Mouse (Mus musculus) urinary bladder, adult 18-20 months (tissue): ENCODE results near the gene Cox19.

Experiments
- DNase-seq, 2 experiments: peaks; one replicate each; pipeline ENCODE4 v3.0.0; 2022; ENCODE audit warnings: low spot score in 2 of 2, mixed read lengths in 2 of 2

The Cox19 gene

GRCm38 (mm10) chr5:139381586-139382513, 30.6 kb upstream of the Cox19 start:
- no peak for DNase-seq

DNA sequence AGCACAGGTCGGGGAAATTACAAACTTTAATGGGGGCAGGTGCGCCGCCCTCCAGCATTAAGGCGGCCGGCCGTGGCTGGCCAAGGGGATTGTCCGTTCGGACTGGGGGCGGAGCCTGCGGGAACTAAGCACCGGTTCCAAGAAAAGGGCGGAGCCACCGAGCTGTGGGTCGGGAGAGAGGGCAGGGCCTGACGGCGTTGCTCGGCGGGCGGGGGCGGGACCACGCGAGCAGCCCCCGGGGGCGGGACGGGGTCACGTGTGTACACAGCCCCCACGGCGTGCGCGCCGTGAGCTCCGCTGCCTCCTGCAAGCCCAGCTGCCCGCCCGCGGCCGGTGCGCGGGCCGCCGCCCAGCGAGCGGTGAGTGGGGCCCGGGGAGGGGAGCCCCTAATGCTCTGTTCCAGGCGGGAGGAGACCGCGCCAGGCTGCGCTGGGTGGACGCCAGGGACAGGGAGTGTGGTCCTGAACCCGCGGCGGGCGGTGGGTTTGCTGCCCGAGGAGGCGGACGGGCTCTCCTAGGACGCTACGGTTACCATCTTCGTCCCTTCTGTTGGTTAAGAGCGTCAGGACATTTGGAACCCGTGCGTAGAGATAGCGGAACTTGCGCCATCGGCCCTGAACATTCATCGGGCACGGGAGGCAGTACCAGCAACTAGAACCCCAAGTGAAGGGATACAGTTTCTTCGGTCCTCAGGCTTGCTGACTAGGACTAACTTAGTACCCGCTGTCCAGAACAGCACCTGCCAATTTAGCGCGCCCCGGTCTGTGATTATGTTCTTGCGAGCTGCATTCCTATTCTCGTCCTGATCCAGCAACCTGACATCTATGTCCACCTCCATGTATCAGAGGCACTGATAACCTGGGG, 29.4 kb upstream of the Cox19 start:
- DNase-seq, result peak; percentile 82 to 93

DNA sequence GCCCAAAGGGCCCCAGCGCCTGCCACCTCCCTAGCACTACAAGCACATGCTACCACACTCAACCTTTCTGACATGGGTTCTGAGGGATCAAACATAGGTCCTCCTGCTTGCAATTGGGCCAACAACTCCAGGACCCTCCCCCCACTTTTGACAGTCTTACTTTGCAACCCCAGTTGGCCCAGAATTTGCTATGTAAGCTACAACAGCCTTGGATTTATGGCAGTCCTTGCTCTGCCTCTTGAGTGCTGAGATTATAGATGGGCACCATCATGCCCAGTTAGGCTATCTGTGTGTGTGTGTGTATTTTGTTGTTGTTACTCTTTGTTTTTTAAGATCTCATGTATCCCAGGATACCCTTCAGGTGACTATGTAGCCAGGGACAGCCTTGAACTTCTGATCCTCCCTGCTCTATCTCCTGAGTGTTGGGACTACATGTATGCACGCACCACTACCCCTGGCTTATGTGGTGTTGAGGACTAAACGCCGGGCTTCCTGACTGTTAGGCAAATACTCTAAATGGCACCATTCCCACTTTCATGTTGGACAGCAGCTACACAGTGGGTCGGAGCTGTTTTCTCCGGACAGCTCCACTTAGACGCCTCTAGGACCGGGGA, 28.7 kb upstream of the Cox19 start:
- no peak for DNase-seq

DNA sequence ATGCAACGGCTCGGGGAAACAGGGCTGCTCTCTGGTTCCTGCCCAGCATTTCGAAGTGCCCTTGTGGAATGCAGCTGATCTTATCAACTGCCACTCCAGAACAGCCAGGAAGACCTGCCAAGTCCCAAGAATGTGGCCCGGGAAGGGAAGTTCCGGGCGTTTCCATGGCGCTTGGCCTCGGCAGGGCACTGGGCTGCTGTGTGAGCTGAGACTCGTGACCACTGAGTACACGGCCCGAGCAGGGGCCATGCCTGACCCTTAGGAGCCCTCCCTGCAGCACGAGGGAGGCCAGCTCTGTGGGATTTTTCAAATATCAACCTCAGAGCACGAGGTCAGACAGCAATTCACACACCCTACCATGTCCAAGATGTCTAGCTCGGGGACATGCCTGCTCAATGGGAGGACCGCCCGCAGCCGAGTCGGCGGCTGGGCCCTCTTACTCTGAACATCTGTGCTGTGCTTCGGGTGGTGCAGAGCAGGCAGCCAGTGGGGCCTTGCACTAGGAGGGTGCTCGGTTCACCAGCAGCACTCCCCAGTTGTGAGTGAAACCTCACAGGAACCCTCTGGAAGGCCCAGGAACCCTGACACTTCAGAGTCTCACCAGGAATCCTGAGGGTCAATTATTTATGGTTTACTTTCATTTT, 27.9 kb upstream of the Cox19 start:
- DNase-seq, result peak in 1 of 2 experiments; percentile 56

GRCm38 (mm10) chr5:139378271-139378556, 27.0 kb upstream of the Cox19 start:
- no peak for DNase-seq

DNA sequence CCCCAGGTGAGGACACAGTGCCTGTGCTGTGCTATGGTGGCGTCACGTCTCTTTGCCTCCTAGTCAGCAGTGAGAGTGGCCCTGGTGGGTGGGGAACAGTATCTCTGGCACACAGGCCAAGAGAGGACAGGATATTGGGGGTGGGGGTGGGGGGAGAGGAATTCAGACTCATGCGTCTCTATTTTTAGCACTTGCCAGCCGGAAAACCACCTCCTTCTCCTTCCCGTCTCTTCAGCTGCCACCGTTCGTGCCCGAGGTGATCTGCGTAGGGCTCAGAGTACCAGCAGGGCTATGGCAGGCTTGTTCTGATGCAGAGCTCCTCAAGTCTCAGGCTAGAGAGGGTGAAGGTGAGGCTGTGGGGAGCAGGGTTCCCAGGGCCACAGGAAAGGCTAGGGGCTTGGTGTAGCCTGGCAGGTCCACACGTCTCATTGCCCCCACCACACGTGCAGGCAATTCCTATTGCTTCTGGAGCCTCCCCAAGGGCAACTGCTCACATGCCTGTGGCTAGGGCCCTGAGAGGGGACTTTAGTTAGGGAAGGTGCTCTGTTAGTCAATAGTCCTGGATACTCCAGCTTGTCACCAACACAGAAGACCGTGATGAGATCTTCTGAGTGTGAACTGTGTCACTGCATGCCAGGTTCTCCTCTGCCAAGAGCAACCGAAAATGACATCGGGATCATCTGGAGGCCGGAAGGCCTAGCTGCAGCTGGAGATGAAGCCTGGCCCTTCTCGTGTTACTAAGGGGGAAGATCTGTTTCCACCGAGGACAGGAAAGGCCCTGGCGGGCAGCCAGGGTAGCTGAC, 26.5 kb upstream of the Cox19 start, which contains the start of gene Gpr146:
Gene Gpr146, plus strand, starts transcription at position 230 of the 803 bp plus-strand sequence.
- no peak for DNase-seq

- no peak for DNase-seq
Measured at GRCm38 (mm10) chr5:139374841-139375240, 23.6 kb upstream of the Cox19 start.

GRCm38 (mm10) chr5:139373889-139374444, 22.7 kb upstream of the Cox19 start:
- DNase-seq, result no peak

DNA sequence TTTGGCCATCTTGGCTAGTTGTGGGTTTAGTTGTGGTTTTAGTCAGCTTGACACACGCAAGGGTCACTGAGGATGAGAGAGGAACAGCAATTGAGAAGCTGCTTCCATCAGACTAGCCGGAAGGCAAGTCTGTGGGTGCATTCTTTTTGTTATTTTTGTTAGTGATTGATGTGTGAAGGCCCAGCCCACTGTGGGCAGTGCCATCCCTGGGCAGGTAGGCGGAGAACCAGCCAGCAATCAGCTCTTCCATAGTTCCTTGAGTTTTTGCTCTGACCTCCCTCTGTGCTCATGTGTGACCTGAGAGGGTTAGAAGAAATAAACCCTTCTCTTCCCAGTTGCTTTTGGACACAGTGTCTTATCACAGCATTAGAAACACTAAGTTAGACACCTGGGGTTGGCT, 21.9 kb upstream of the Cox19 start:
- DNase-seq, result no peak

- DNase-seq, result peak; percentile 86 to 91
Measured at GRCm38 (mm10) chr5:139371631-139372401, 20.6 kb upstream of the Cox19 start.

DNA sequence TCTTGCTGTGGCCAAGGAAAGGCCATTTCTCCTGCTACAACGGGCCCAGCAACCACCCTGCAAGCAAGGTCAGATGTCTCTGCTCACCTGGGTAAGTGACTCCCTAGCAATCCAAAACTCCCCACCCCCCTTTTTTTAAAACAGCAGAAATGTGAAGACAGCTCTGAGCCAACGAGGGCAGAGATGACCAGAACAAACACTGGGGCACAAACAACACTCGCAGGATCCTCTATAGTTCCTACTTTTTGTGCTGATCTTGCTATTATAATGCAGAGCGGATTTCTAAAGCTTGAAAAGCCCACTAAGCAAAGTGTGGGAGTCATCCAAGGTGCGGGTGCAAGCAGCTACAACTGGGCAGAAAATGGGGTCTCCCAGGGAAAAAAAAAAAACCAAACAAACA, 19.9 kb upstream of the Cox19 start:
- DNase-seq, result no peak

GRCm38 (mm10) chr5:139370336-139370735, 19.1 kb upstream of the Cox19 start:
- DNase-seq, result no peak

DNA sequence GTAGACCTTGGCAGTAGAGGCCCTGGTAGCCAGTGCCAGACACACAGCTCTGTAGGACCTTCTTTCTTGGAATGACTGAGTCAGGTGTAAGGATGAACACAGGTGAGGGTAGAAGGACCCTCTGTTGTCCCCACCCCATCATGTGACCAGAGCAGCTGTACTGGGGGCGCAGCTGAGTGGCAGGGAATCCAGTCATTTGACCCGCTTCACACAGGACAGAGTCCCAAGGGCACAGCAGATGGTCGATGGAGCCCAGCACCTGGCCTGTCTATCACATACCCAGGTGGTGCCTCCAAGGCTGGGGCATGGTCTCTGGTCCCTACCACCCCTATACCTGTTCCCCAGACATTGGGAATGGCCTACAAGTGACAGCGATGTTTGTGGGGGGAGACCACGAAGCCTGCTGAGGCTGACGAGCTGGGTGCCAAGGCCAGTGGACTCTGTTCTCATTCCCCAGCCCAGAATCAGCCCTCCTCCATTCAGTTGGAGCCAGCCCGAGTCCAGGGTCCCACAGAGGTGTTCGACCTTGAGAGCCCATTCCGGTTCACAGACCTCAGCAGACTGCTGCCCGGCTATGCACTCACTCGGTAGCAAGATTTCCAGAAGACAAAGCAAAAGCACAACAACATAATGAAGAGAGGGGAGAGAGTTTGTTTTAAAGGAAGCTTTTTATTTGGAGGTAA, 17.6 kb upstream of the Cox19 start:
- no peak for DNase-seq

DNA sequence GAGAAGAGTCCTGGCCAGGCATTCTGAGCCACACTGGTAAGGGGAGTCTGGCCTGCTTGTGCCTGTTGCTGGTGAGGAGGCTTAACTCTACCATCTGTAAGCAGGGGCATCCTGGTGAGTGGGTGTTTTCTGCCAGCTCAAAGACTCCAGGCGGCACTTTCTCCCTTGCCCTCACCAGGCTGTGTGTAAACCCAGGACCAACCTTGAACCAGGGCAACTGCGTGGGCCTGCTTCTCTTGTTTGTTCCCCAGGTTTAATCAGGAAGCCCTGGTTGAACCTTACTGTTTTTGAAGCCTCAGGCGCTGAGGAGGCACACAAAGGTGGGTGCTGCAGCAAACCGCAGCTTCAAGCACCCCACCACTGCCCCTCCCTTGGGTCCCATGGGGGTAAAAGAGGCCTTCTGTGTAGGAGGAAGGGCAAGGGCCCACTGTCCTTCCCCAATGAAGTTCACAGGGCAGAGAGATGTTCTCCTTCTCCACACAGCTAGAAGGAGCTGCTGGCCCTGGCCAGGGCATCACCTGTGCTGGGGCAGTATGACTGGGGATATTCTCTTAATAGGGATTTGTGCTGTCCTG, 16.8 kb upstream of the Cox19 start:
- DNase-seq, result no peak

DNA sequence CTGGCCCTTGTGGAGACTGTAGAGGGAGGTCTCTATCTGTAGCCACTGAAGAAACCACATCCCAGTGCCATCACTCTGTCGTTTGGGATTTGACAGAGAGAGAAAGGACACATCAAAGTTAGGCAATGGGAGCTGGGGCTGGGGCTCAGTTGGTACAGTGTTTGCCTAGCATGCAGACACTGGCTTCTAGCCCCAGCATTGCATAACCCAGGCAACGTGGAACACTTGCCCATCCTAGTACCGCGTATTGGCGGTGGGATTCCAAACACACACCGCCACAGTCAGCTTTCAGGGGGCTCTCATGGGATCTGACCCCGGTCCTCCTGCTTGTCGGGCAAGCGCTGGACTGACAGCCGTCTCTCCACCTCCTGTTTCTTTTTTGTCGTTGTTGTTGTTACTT, 15.3 kb upstream of the Cox19 start:
- DNase-seq, result no peak

DNA sequence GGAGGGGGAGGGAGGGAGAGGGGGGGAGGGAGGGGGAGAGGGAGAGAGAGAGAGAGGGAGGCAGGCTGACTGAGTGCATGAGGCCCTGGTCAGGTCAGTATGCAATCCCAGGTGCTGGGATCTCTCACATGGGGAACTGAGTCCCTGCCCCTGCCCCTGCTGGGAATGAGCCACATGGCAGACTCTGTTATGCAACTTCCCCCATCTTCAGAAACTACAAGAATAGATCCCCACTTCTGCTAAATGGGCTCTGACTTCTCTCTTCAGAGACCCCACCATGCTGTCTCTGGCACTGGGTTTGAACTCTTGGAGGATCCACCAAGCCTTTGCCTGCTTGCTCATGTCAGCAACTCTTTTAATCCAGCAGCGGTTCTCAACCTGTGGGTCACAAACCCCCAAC, 14.6 kb upstream of the Cox19 start:
- no peak for DNase-seq

- peak in 1 of 2 experiments; percentile 47 for DNase-seq
Measured at GRCm38 (mm10) chr5:139364911-139365571, 13.8 kb upstream of the Cox19 start.

GRCm38 (mm10) chr5:139364260-139364910, 13.2 kb upstream of the Cox19 start:
- peak; percentile 80 to 94 for DNase-seq
